Mouse (Mus musculus): ENCODE data around the gene Gm42421. TPM values are rescaled to one million over a fixed set of nuclear protein-coding genes. Genes with fewer than 3 reads are reported as not detected.

Gene Gm42421
- polyA plus RNA-seq, 1 experiment from 2014 or later, result not detected

DNA sequence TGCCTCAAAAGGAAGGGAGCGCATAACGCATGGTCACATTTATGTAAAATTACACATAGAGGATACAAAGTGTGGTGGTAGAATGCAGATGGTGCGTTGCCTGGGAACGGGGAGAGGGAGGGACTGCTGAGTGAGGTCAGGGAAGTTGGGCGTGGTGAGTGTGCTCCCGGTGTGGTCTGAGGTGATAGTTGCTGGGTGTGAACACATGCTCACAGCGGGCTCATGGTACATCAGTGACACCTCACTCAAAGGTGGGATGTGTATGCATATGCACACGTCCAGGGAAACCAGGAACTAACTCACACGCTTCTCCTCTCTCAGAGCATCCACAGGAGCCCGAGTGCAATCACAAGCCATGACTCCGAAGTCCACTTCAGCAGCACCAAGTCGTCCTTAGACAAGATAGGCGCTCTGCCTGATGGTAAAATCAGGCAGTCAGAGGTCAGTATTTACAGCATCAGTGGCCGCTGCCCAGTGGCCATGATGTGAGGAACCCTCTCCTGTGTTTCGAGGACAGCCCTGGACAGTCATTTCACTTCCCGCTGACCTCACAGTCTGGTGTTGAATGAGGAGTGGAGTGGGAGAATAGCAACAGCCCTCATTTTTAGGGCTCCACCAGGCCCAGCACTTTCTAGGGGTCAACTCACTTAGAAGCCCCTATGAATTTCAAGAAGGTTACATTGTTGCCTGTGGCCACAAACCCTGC lies 48.9 kb downstream of the Gm42421 start:
- ATAC-seq (ENCODE audit: low FRiP score, low TSS enrichment) (no peak), DNase-seq (ENCODE audit: low spot score) (no peak)
- H3K9me3 ChIP-seq (ENCODE audit: control insufficient read depth, low read length), result no peaks in the 10 kb centered on the region
- H3K4me2 ChIP-seq (replicated peaks; ENCODE audit: low read depth), result no peak overlapping the region
- WGBS, result 65% methylated on average over 16 of the region's 16 CpGs
- H3K4me1 ChIP-seq (replicated peaks; ENCODE audit: control insufficient read depth, insufficient read depth), result no peaks in the 10 kb centered on the region
- H3K27ac ChIP-seq (replicated peaks), result no peak overlapping the region
- H3K4me3 ChIP-seq (ENCODE audit: low read depth, low read length), result no peak overlapping the region
- H3K27me3 ChIP-seq (ENCODE audit: control insufficient read depth, insufficient read depth, low read length), result no peaks in the 10 kb centered on the region
- no peaks in the 10 kb centered on the region for H3K36me3 ChIP-seq (ENCODE audit: control insufficient read depth, insufficient read depth, low read length)
- H3K9ac ChIP-seq (ENCODE audit: low read length), result no peak overlapping the region
- no peak for TF ChIP-seq EP300 (optimal IDR thresholded peaks at IDR 0.05)
- TF ChIP-seq CTCF (IDR thresholded peaks at IDR 0.05; ENCODE audit: low read depth), result no peak

DNA sequence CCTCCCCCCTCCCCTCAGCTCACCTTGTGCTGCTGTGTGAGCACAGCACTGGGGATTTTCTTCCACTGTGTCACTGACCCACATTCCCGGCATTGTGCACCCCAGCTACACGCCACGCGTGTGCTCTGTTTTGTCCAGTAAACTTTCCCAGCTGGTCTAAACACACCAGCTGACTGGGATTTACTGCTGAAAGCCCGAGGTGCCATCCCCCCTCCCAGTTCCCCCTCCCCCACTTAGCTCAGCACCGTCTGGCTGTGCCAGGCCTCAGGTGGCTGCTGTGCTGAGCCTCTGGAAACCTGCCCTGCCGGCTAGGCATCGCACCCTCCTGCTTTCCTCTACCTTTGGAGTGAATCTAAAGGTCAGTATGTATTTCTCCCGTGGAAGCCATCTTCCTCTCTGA lies 52.9 kb downstream of the Gm42421 start:
- Histone ChIP-seq H3K4me3 (ENCODE audit: low read depth, low read length) (no peak overlapping the region), H3K9ac (ENCODE audit: low read length) (no peak overlapping the region), H3K9me3 (ENCODE audit: control insufficient read depth, low read length) (no peaks in the 10 kb centered on the region), H3K4me1 (replicated peaks; ENCODE audit: control insufficient read depth, insufficient read depth) (no peaks in the 10 kb centered on the region), H3K27ac (replicated peaks) (no peak overlapping the region), H3K36me3 (ENCODE audit: control insufficient read depth, insufficient read depth, low read length) (no peaks in the 10 kb centered on the region), H3K4me2 (replicated peaks; ENCODE audit: low read depth) (no peak overlapping the region), H3K27me3 (ENCODE audit: control insufficient read depth, insufficient read depth, low read length) (no peaks in the 10 kb centered on the region)
- DNase-seq (ENCODE audit: low spot score) (peak; percentile 48), ATAC-seq (ENCODE audit: low FRiP score, low TSS enrichment) (peak; percentile 60)
- 27% methylated on average over 9 of the region's 9 CpGs for WGBS
- TF ChIP-seq CTCF (IDR thresholded peaks at IDR 0.05; ENCODE audit: low read depth), result no peak
- no peak for TF ChIP-seq EP300 (optimal IDR thresholded peaks at IDR 0.05)

DNA sequence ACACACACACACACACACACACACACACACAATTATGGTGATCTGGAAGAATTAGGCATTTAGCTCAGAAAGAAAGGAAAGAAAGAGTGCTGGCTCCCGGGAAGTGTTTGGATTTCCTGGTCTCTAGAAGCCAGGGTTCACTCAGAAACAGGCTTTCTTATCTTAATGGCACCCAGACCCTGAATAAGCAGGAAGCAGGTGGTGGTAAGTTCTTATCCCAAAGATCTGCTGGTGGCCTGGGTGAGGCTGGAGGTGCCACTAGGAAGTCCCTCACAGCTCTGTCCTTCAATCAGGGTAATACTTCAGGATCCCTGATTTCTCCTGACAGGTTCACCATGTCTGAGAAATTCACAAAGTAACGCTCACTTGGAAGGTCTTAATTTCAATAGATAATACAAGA lies 54.4 kb downstream of the Gm42421 start:
- H3K4me3 ChIP-seq (ENCODE audit: low read depth, low read length), result no peak overlapping the region
- DNase-seq (ENCODE audit: low spot score) (no peak), ATAC-seq (ENCODE audit: low FRiP score, low TSS enrichment) (no peak)
- H3K9ac ChIP-seq (ENCODE audit: low read length), result no peak overlapping the region; the same call in 1 of the 2 replicates
- H3K4me2 ChIP-seq (replicated peaks; ENCODE audit: low read depth), result no peak overlapping the region
- H3K9me3 ChIP-seq (ENCODE audit: control insufficient read depth, low read length), result no peaks in the 10 kb centered on the region
- H3K27ac ChIP-seq (replicated peaks), result no peak overlapping the region
- no peaks in the 10 kb centered on the region for H3K4me1 ChIP-seq (replicated peaks; ENCODE audit: control insufficient read depth, insufficient read depth)
- TF ChIP-seq EP300 (optimal IDR thresholded peaks at IDR 0.05) (no peak), CTCF (IDR thresholded peaks at IDR 0.05; ENCODE audit: low read depth) (no peak)
- H3K27me3 ChIP-seq (ENCODE audit: control insufficient read depth, insufficient read depth, low read length), result no peaks in the 10 kb centered on the region
- 48% methylated on average over 2 of the region's 2 CpGs for WGBS
- H3K36me3 ChIP-seq (ENCODE audit: control insufficient read depth, insufficient read depth, low read length), result peaks cover under 1% of the 10 kb centered on the region; the same call in 1 of the 2 replicates

DNA sequence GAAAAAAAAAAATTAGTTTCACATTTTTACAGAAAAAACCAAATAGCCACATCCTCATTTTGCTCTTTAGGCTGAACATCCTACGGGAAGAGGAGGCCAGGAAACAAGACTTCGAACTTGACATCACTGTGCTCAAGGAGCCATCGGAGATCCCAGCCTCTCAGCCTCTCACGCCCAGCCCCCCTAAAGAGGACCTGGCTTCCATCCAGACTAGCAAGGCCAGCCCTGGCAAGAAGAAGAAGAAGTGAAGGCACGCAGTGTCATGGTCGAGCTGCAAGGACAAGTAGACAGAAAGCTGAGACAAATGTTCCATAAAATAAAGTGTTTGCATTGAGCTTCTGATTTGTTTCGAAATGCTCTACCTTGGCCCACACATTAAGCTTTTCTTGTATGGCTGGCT lies 57.4 kb downstream of the Gm42421 start:
- Histone ChIP-seq H3K36me3 (ENCODE audit: control insufficient read depth, insufficient read depth, low read length) (peaks cover 16% of the 10 kb centered on the region), H3K9me3 (ENCODE audit: control insufficient read depth, low read length) (no peaks in the 10 kb centered on the region), H3K4me1 (replicated peaks; ENCODE audit: control insufficient read depth, insufficient read depth) (no peaks in the 10 kb centered on the region), H3K4me3 (ENCODE audit: low read depth, low read length) (no peak overlapping the region), H3K9ac (ENCODE audit: low read length) (no peak overlapping the region), H3K4me2 (replicated peaks; ENCODE audit: low read depth) (no peak overlapping the region), H3K27me3 (ENCODE audit: control insufficient read depth, insufficient read depth, low read length) (no peaks in the 10 kb centered on the region), H3K27ac (replicated peaks) (no peak overlapping the region)
- no peak for DNase-seq (ENCODE audit: low spot score)
- no peak for TF ChIP-seq EP300 (optimal IDR thresholded peaks at IDR 0.05)
- no peak for TF ChIP-seq CTCF (IDR thresholded peaks at IDR 0.05; ENCODE audit: low read depth)
- no peak for ATAC-seq (ENCODE audit: low FRiP score, low TSS enrichment)
- WGBS, result 72% methylated on average over 7 of the region's 7 CpGs

Other genes starting within 250 kb of the Gm42421 start
- 5.1 and 5.7 TPM in 2 replicates for gene Usp42, start 195.9 kb upstream of the Gm42421 start, polyA plus RNA-seq (2015; fragmentation: Nextera tagmentation; extraction: Ambion mirVana)
- gene Eif2ak1, start 110.4 kb upstream of the Gm42421 start, polyA plus RNA-seq (2015; fragmentation: Nextera tagmentation; extraction: Ambion mirVana), result 18.7 and 19.9 TPM in 2 replicates
- 0.08 TPM in 1 of 2 replicates, not detected in the other for gene Ankrd61, start 30.5 kb upstream of the Gm42421 start, polyA plus RNA-seq (2015; fragmentation: Nextera tagmentation; extraction: Ambion mirVana)
- 65.6 and 69.4 TPM in 2 replicates for gene Aimp2, start 18.3 kb upstream of the Gm42421 start, polyA plus RNA-seq (2015; fragmentation: Nextera tagmentation; extraction: Ambion mirVana)
- 8.0 and 8.9 TPM in 2 replicates for gene Pms2, start 18.2 kb upstream of the Gm42421 start, polyA plus RNA-seq (2015; fragmentation: Nextera tagmentation; extraction: Ambion mirVana)
- 0.19 and 0.27 TPM in 2 replicates for gene Rsph10b, start 4.9 kb downstream of the Gm42421 start, polyA plus RNA-seq (2015; fragmentation: Nextera tagmentation; extraction: Ambion mirVana)
- 57.1 and 59.6 TPM in 2 replicates for gene Ccz1, start 86.7 kb downstream of the Gm42421 start, polyA plus RNA-seq (2015; fragmentation: Nextera tagmentation; extraction: Ambion mirVana)
- 0.16 and 0.23 TPM in 2 replicates for gene Ocm, start 98.5 kb downstream of the Gm42421 start, polyA plus RNA-seq (2015; fragmentation: Nextera tagmentation; extraction: Ambion mirVana)
- gene Lmtk2, start 172.3 kb downstream of the Gm42421 start, polyA plus RNA-seq (2015; fragmentation: Nextera tagmentation; extraction: Ambion mirVana), result 3.8 and 4.1 TPM in 2 replicates

All from stomach, postnatal 0 days (tissue).